Mouse (Mus musculus): ENCODE results near the gene Zdhhc20. TPM values are rescaled to one million over a fixed set of nuclear protein-coding genes. Genes with fewer than 3 reads are reported as not detected.
"Not testable (repeated sequence)": the region's sequence is repeated elsewhere in the genome, so short reads cannot be mapped to it uniquely, and the experiment has no call there.

Gene Zdhhc20
- polyA plus RNA-seq, 1 experiment from 2014 or later, result 40.7 TPM

GRCm38 (mm10) chr14:57856037-57856436 lies 34.0 kb downstream of the Zdhhc20 start:
- not testable (repeated sequence) for H3K9me3 ChIP-seq (replicated peaks); H3K27me3 ChIP-seq (replicated peaks); H3K4me2 ChIP-seq; H3K27ac ChIP-seq (replicated peaks); H3K4me3 ChIP-seq (replicated peaks); H3K4me1 ChIP-seq; H3K9ac ChIP-seq (replicated peaks); ATAC-seq (ENCODE audit: low FRiP score)
- H3K36me3 ChIP-seq, result peaks cover 40% of the 10 kb centered on the region

GRCm38 (mm10) chr14:57852961-57853360 lies 37.1 kb downstream of the Zdhhc20 start:
- 88% methylated on average over 2 of the region's 2 CpGs for WGBS

GRCm38 (mm10) chr14:57850330-57850729 lies 39.7 kb downstream of the Zdhhc20 start:
- H3K9me3 ChIP-seq (replicated peaks), result no peaks in the 10 kb centered on the region
- no peak overlapping the region for H3K4me3 ChIP-seq (replicated peaks)
- H3K36me3 ChIP-seq, result peaks cover 37% of the 10 kb centered on the region
- no peak overlapping the region for H3K9ac ChIP-seq (replicated peaks)
- no peak overlapping the region for H3K27ac ChIP-seq (replicated peaks)
- no peaks in the 10 kb centered on the region for H3K4me1 ChIP-seq
- H3K27me3 ChIP-seq (replicated peaks), result no peaks in the 10 kb centered on the region
- WGBS, result 81% methylated on average over 3 of the region's 3 CpGs
- no peak overlapping the region for H3K4me2 ChIP-seq
- no peak for ATAC-seq (ENCODE audit: low FRiP score)

More at GRCm38 (mm10) chr14:57852961-57853360, 37.1 kb downstream of the Zdhhc20 start:
- H3K9ac ChIP-seq (replicated peaks), result no peak overlapping the region
- H3K4me2 ChIP-seq, result no peak overlapping the region
- H3K27ac ChIP-seq (replicated peaks), result no peak overlapping the region
- H3K27me3 ChIP-seq (replicated peaks), result no peaks in the 10 kb centered on the region
- H3K4me3 ChIP-seq (replicated peaks), result no peak overlapping the region
- H3K4me1 ChIP-seq, result no peaks in the 10 kb centered on the region
- ATAC-seq (ENCODE audit: low FRiP score), result no peak
- H3K36me3 ChIP-seq, result peaks cover 33% of the 10 kb centered on the region
- no peaks in the 10 kb centered on the region for H3K9me3 ChIP-seq (replicated peaks)

DNA sequence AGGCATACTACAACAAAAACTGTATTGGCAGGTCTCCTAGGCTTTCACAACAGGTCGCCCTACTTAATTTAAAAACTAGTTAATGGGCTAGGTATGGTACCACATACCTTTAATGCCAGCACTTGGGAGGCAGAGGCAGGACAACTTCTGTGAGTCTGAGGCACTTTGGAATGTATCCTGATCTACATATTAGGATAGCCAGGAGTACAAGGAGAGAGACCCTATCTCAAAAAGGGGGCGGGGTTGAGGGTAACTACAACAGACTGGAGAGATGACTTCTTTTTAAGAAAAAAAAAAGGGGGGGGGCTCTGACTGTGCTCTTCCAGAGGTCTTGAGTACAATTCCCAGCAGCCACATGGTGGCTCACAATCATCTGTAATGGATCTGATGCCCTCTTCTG lies 41.4 kb downstream of the Zdhhc20 start:
- H3K27me3 ChIP-seq (replicated peaks), result no peaks in the 10 kb centered on the region
- no peak for ATAC-seq (ENCODE audit: low FRiP score)
- no peaks in the 10 kb centered on the region for H3K4me1 ChIP-seq
- no peak overlapping the region for H3K4me2 ChIP-seq
- H3K9me3 ChIP-seq (replicated peaks), result no peaks in the 10 kb centered on the region
- H3K27ac ChIP-seq (replicated peaks), result no peak overlapping the region
- peaks cover 44% of the 10 kb centered on the region for H3K36me3 ChIP-seq
- no peak overlapping the region for H3K4me3 ChIP-seq (replicated peaks)
- WGBS, result 99% methylated on average over 2 of the region's 2 CpGs
- no peak overlapping the region for H3K9ac ChIP-seq (replicated peaks)

DNA sequence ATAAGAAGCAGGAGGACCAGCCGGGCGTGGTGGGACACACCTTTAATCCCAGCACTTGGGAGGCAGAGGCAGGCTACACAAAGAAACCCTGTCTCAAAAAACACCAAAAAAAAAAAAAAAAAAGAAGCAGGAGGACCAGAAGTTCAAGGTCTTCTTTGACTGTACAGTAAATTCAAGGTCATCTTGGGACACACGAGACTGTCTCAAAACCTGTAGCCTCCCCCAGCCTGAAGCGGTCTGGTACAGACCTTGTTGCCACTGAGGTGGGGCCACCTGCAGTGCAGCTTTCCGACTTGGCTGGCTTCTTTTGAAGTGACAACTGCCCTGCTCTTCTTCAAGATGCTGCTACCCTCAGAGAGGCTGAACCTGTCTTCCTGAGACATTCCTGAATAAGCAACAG lies 42.0 kb downstream of the Zdhhc20 start:
- not testable (repeated sequence) for H3K27ac ChIP-seq (replicated peaks); H3K9ac ChIP-seq (replicated peaks); H3K27me3 ChIP-seq (replicated peaks); ATAC-seq (ENCODE audit: low FRiP score); H3K4me1 ChIP-seq; H3K4me2 ChIP-seq; H3K9me3 ChIP-seq (replicated peaks); H3K4me3 ChIP-seq (replicated peaks)
- 80% methylated on average over 5 of the region's 5 CpGs for whole genome bisulfite sequencing
- peaks cover 40% of the 10 kb centered on the region for H3K36me3 ChIP-seq

- no peak overlapping the region for H3K9ac ChIP-seq (replicated peaks)
- no peak overlapping the region for H3K27ac ChIP-seq (replicated peaks)
- ATAC-seq (ENCODE audit: low FRiP score), result no peak
- peaks cover 42% of the 10 kb centered on the region for H3K36me3 ChIP-seq
- H3K4me1 ChIP-seq, result no peaks in the 10 kb centered on the region
- no peak overlapping the region for H3K4me2 ChIP-seq
- no peaks in the 10 kb centered on the region for H3K27me3 ChIP-seq (replicated peaks)
- WGBS, result 94% methylated on average over 3 of the region's 3 CpGs
- no peak overlapping the region for H3K4me3 ChIP-seq (replicated peaks)
- H3K9me3 ChIP-seq (replicated peaks), result no peaks in the 10 kb centered on the region
Observed at GRCm38 (mm10) chr14:57844535-57844934, 45.5 kb downstream of the Zdhhc20 start.

- H3K27me3 ChIP-seq (replicated peaks), result no peaks in the 10 kb centered on the region
- no peak overlapping the region for H3K4me3 ChIP-seq (replicated peaks)
- ATAC-seq (ENCODE audit: low FRiP score), result no peak
- H3K4me2 ChIP-seq, result no peak overlapping the region
- H3K4me1 ChIP-seq, result no peaks in the 10 kb centered on the region
- H3K9ac ChIP-seq (replicated peaks), result no peak overlapping the region
- no peak overlapping the region for H3K27ac ChIP-seq (replicated peaks)
- H3K36me3 ChIP-seq, result peaks cover 50% of the 10 kb centered on the region
- H3K9me3 ChIP-seq (replicated peaks), result no peaks in the 10 kb centered on the region
- 94% methylated on average over 10 of the region's 10 CpGs for WGBS
Observed at GRCm38 (mm10) chr14:57835157-57835556, 54.9 kb downstream of the Zdhhc20 start.

- Histone ChIP-seq H3K4me1 (no peaks in the 10 kb centered on the region), H3K27ac (replicated peaks) (no peak overlapping the region), H3K4me2 (no peak overlapping the region), H3K4me3 (replicated peaks) (no peak overlapping the region), H3K9ac (replicated peaks) (no peak overlapping the region), H3K9me3 (replicated peaks) (no peaks in the 10 kb centered on the region), H3K36me3 (peaks cover 39% of the 10 kb centered on the region), H3K27me3 (replicated peaks) (no peaks in the 10 kb centered on the region)
- 97% methylated on average over 2 of the region's 2 CpGs for WGBS
- no peak for ATAC-seq (ENCODE audit: low FRiP score)
Observed at GRCm38 (mm10) chr14:57833526-57833925, 56.5 kb downstream of the Zdhhc20 start.

DNA sequence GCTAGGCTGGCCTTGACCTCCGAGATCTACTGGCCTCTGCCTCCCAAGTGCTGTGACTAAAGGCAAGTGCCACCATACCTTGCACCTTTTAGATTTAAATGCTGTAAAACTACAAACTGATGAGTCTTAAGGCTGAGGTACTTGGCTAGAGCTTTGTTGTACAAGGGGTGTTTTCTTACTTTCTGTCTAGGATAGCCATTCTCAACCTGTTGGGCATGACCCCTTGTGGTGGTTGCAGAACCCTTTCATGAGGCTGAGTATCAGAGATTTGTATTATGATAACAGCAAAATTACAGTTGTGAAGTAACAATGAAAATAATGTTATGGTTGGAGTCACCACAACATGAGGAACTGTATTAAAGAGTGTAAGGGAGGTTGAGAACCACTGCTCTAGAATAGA lies 62.8 kb downstream of the Zdhhc20 start:
- H3K4me1 ChIP-seq, result peaks cover 20% of the 10 kb centered on the region
- no peaks in the 10 kb centered on the region for H3K27me3 ChIP-seq (replicated peaks)
- peaks cover 3% of the 10 kb centered on the region; the same call in 1 of the 2 replicates for H3K36me3 ChIP-seq
- 0 out of 2 replicates have a peak overlapping the region, but pooled peaks have one; percentile 93 for H3K27ac ChIP-seq (replicated peaks)
- ATAC-seq (ENCODE audit: low FRiP score), result no peak
- H3K9me3 ChIP-seq (replicated peaks), result no peaks in the 10 kb centered on the region
- H3K4me2 ChIP-seq, result peak overlapping the region; percentile 91
- WGBS, result 77% methylated on average over 1 of the region's 1 CpGs
- peak overlapping the region; percentile 93 for H3K9ac ChIP-seq (replicated peaks)
- H3K4me3 ChIP-seq (replicated peaks), result peak overlapping the region; percentile 84

- Histone ChIP-seq H3K9ac (replicated peaks) (peak within 1 kb of the TSS; percentile 93), H3K4me2 (peak within 1 kb of the TSS; percentile 91), H3K36me3 (no peaks in the 10 kb centered on the region), H3K9me3 (replicated peaks) (no peaks in the 10 kb centered on the region), H3K27ac (replicated peaks) (peak within 1 kb of the TSS; percentile 93), H3K4me1 (peaks cover 20% of the 10 kb centered on the region), H3K4me3 (replicated peaks) (peak within 1 kb of the TSS; percentile 84), H3K27me3 (replicated peaks) (no peaks in the 10 kb centered on the region)
- WGBS, result under 1% methylated on average over 96 of the region's 96 CpGs
- peak; percentile 97 for ATAC-seq (ENCODE audit: low FRiP score)
Observed at GRCm38 (mm10) chr14:57825788-57826751, 64.0 kb downstream of the Zdhhc20 start, which contains the start of the genes Ska3 and Mrpl57. Gene Ska3 (minus strand): TSS chr14:57826185. Gene Mrpl57 (plus strand): TSS chr14:57826234.

- no peak overlapping the region for H3K27ac ChIP-seq (replicated peaks)
- WGBS, result 89% methylated on average over 4 of the region's 4 CpGs
- H3K36me3 ChIP-seq, result no peaks in the 10 kb centered on the region
- ATAC-seq (ENCODE audit: low FRiP score), result no peak
- no peak overlapping the region for H3K9ac ChIP-seq (replicated peaks)
- H3K4me3 ChIP-seq (replicated peaks), result no peak overlapping the region
- H3K27me3 ChIP-seq (replicated peaks), result no peaks in the 10 kb centered on the region
- no peak overlapping the region for H3K4me2 ChIP-seq
- H3K4me1 ChIP-seq, result peaks cover 5% of the 10 kb centered on the region; the same call in 1 of the 2 replicates
- no peaks in the 10 kb centered on the region for H3K9me3 ChIP-seq (replicated peaks)
Observed at GRCm38 (mm10) chr14:57820839-57821238, 69.2 kb downstream of the Zdhhc20 start.

- Histone ChIP-seq H3K27me3 (replicated peaks) (no peaks in the 10 kb centered on the region), H3K9ac (replicated peaks) (no peak overlapping the region), H3K36me3 (peaks cover 7% of the 10 kb centered on the region; the same call in 1 of the 2 replicates), H3K27ac (replicated peaks) (no peak overlapping the region), H3K4me2 (no peak overlapping the region), H3K4me3 (replicated peaks) (no peak overlapping the region), H3K9me3 (replicated peaks) (no peaks in the 10 kb centered on the region), H3K4me1 (no peaks in the 10 kb centered on the region)
- WGBS, result over 99% methylated on average over 5 of the region's 5 CpGs
- no peak for ATAC-seq (ENCODE audit: low FRiP score)
Observed at GRCm38 (mm10) chr14:57811844-57812243, 78.2 kb downstream of the Zdhhc20 start.

Measured in neural tube, embryonic 15.5 days (tissue).